Mouse (Mus musculus): ENCODE measurements around the gene Nox1.
"Not testable (repeated sequence)": the region's sequence is repeated elsewhere in the genome, so short reads cannot be mapped to it uniquely, and the experiment has no call there.

Gene Nox1

GRCm38 (mm10) chrX:134221856-134222255 is at the start of gene Nox1:
Nox1 (minus strand) TSS chrX:134221956.
- DNase-seq: no peak

- no peak for DNase-seq
Measured at GRCm38 (mm10) chrX:134262129-134262528, 40.4 kb upstream of the Nox1 start.

DNA sequence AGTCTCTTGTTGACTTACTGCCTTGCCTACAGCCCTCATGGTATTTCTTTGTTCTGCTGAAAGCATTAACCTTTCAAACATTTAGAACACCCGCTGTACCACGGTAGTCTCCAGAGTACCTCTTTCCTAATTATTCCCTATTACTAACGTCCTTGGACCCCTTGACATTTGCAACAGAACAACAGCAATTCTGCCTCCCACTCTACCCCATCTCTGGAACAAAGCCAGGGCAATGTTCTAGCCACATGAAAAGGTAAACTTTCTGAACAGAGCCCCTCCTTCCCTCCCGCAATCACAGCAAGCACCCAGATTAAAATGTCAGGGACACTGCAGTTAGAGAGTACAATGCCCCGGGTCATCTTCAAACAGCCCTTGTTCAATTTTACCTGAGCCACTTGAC is 39.4 kb upstream of the Nox1 start:
- no peak for DNase-seq

DNA sequence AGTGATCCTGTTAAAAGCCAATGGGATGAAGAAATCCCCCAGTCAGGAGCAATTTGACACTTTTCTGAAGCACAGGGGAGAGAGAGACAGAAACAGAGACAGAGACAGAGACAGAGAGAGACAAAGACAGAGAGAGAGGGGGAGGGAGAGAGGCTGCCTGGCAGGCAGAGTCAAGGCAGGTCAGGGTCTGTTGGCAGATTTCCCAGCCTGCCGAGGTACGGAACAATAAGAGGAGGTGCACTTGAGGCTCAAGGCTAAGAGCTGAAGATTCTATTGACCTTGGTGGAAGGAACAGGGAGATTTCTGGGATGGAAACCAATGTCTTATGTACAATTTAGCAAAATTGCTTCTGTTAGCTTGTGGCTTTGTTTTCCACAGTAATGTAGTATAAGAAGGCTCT is 26.4 kb upstream of the Nox1 start:
- no peak for DNase-seq

- DNase-seq: no peak
Measured at GRCm38 (mm10) chrX:134245946-134246345, 24.2 kb upstream of the Nox1 start.

- no peak for DNase-seq
Measured at GRCm38 (mm10) chrX:134238266-134238665, 16.5 kb upstream of the Nox1 start.

- no peak for DNase-seq
Measured at GRCm38 (mm10) chrX:134233048-134233447, 11.3 kb upstream of the Nox1 start.

GRCm38 (mm10) chrX:134220618-134221017 is 1.1 kb downstream of the Nox1 start:
- DNase-seq: no peak

DNA sequence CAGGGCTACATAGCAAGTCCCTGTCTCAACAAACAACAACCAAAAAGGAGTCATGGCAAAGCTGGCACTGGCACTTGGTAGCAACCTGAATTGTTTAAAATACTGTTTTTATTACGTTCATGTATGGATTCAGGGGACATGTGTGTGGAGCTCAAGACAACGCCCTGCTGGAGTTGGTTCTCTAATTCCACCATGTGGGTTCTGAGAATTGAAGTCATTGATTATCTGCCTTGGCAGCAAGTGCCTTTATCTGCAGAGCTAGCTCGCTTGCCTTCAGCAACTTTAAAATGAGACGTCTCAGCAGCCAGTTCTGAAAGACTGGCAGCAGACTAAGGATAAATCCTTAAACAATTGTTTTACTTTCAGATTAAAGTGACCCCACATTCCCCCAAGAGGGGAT is 3.6 kb downstream of the Nox1 start:
- DNase-seq: no peak

- no peak for DNase-seq
Measured at GRCm38 (mm10) chrX:134211151-134211642, 10.6 kb downstream of the Nox1 start.

DNA sequence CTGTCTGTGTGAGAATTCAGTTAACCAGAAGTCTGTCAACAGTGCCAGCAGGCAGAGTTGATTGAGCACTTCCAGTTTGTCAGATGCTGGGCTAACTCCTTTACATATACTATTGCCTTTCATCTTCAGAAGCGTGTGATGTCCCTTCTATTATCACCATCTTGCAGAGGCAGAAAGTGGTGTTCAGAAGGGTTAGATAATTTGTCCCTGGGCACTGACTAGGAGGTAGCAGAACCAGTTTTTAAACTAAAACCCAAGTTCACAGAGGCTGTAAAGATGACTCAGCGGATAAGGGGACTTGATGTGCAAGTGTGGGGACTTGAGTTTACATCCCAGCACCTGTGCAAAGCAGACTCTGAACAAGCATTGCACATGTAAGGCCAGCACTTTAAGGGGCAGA is 13.3 kb downstream of the Nox1 start:
- DNase-seq: no peak

DNA sequence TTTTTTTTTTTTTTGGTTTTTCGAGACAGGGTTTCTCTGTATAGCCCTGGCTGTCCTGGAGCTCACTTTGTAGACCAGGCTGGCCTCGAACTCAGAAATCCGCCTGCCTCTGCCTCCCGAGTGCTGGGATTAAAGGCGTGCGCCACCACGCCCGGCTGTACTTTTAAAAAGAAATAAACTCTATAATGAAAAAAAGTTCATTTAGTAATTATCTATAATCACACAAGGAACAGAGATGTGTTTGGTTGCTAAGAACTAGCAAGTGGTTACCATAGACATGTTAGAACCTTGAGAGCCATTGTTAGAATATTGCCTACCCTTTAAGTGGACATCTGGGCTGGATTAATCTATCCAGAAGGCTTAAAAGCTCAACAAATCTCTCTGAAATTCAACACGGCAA is 34.6 kb downstream of the Nox1 start, which contains the start of gene Arl13a:
Gene Arl13a (plus strand): TSS at position 301 of the 400 bp plus-strand sequence.
- not testable (repeated sequence) for DNase-seq

DNA sequence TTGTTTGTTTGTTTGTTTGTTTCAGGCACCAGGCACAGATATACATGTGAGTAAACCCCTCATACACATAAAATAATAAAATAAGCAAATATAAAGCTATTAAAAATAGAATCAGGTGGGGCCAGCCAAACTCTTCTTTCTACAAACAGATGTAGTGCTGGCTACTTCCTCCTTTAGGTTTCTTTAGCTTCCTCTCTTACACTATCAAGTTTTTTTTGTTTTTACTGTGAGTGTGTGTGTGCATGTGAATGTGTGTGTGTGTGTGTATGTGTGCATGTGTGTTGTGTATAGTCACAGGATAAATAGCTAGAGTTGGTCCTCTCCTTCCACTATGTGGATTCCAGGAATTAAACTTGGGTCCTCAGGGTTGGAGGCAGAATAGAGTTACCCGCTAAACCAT is 47.1 kb downstream of the Nox1 start:
- no peak for DNase-seq

DNA sequence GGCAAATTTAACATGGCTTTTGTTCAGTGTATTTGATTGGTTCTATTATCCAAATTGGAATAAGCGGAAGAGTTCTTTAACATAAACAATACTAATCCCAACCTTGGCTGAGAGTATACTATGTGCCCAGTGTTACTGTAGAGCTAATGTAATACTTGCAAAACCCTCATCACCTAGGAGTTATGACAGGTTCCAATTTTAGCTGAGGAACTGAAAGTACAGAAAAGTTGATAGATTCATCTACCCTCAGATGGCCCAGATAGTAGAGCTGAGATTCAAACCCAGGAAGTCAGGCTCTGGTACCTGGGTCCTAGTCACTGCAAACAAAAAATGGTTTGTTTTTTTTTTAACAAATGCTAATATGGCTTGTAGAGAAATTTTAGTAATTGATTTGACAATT is 51.2 kb downstream of the Nox1 start:
- no peak for DNase-seq

- no peak for DNase-seq
Measured at GRCm38 (mm10) chrX:134163484-134163883, 58.3 kb downstream of the Nox1 start.

GRCm38 (mm10) chrX:134162826-134163225 is 58.9 kb downstream of the Nox1 start:
- peak; percentile 14 to 41 for DNase-seq

DNA sequence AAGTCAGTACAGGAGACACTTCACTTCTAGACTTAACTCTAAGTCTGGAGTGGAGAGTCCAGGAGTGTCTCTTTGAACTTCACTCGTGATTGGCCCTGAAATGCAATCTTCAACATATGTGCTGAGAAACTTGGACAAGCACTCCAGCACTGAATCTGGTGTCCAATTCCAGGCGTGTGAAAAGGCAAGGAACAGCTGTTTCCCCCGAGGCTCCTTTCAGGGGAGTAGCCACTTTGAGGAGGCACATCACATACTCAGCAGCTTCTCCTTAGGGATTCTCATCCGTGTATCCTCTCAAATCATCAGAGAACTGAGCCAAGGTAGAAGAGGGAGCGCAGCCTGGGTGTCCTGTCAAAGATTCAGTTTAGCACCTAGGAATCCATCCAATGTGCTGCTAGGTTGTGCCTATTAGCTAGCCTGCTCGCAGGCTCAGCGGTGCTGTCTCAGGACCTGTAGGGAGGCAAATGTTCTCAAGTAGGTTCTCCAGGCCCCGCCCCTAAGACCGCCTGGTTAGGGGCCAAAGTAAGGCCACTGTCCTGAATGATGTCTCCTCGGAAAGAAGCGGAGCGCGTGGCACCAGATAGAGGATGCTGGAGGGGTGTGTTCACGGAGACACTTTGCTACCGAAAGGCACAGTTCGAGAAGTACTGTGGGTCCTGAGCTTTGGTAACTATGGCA is 59.6 kb downstream of the Nox1 start, which contains the start of gene Xkrx:
Gene Xkrx (minus strand): TSS at position 34 of the 678 bp plus-strand sequence.
- peak; percentile 9 to 22 for DNase-seq

GRCm38 (mm10) chrX:134160442-134160841 is 61.3 kb downstream of the Nox1 start:
- no peak for DNase-seq

DNA sequence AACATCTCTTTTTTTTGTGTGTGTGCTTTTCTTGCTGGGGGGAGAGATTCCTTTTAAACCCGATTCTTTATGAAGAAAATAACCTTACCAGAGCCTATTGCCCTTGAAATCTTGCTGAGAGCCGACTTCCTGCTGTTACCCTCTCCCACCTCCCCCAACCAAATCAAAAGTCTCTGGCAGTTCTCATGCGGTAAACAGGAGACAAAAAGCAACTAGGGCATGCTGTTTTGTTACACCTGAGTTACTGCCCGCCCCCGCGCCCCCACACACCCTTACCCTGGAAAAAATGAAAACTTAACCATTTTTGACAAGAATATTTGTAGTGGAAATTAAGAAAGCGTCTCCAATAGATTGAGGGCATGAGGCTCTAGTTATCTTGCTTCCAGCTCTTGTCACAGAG is 63.6 kb downstream of the Nox1 start:
- DNase-seq: peak; percentile 14 to 59

- DNase-seq: no peak
Measured at GRCm38 (mm10) chrX:134141986-134142385, 79.8 kb downstream of the Nox1 start.

GRCm38 (mm10) chrX:134141551-134141950 is 80.2 kb downstream of the Nox1 start:
- no peak for DNase-seq

- no peak for DNase-seq
Measured at GRCm38 (mm10) chrX:134140024-134140423, 81.7 kb downstream of the Nox1 start.

GRCm38 (mm10) chrX:134133821-134134220 is 87.9 kb downstream of the Nox1 start:
- no peak for DNase-seq

GRCm38 (mm10) chrX:134132295-134132694 is 89.5 kb downstream of the Nox1 start:
- no peak for DNase-seq

- no peak for DNase-seq
Measured at GRCm38 (mm10) chrX:134128549-134128948, 93.2 kb downstream of the Nox1 start.

All from thymus, adult 18-20 months (tissue).